Mouse (Mus musculus) 3134 (cell line): Measurements from ENCODE around the gene Nupl1.

ENCODE experiments used
- DNase-seq: peaks from one replicate; pipeline ENCODE4 v3.0.0-alpha.2; 2011; ENCODE audit warnings: low spot score; ENCODE audit not compliant: insufficient read length; ENCODE audit errors: extremely low read depth

Nupl1 gene

GRCm38 (mm10) chr14:60170845-60171610 lies 80.2 kb downstream of the Nupl1 start:
- DNase-seq, result no peak

GRCm38 (mm10) chr14:60163367-60163766 lies 87.9 kb downstream of the Nupl1 start:
- no peak for DNase-seq

- no peak for DNase-seq
Observed at GRCm38 (mm10) chr14:60152373-60152772, 98.9 kb downstream of the Nupl1 start.

- no peak for DNase-seq
Observed at GRCm38 (mm10) chr14:60148893-60149292, 102.3 kb downstream of the Nupl1 start.

- no peak for DNase-seq
Observed at GRCm38 (mm10) chr14:60143234-60143633, 108.0 kb downstream of the Nupl1 start.

GRCm38 (mm10) chr14:60138339-60138738 lies 112.9 kb downstream of the Nupl1 start:
- DNase-seq, result no peak

- no peak for DNase-seq
Observed at GRCm38 (mm10) chr14:60137812-60138211, 113.4 kb downstream of the Nupl1 start.

GRCm38 (mm10) chr14:60135801-60136200 lies 115.4 kb downstream of the Nupl1 start:
- DNase-seq, result no peak

GRCm38 (mm10) chr14:60134720-60135119 lies 116.5 kb downstream of the Nupl1 start:
- DNase-seq, result no peak
